Mouse (Mus musculus): ENCODE results near the gene Ttc32.

Gene Ttc32

DNA sequence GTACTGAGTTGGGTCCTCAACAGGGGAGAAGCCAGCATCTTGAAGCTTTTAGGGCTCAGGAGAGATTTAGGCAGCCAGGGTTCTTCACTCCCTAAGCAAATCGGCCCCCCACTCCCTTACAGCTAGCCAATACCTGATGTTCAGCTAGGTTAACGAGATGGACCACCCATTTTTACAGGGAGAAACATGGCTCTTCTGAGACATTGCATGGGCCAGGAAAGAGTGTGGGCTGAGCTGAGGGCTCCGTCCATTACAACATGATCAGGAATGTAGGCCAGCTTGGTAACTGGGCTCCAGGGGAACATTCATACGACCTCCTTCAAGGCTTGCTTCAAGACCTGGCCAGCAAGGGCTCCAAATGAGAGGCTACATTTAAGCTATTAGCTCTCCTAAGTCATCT is 16.9 kb downstream of the Ttc32 start:
- no peak for DNase-seq (ENCODE audit: low spot score)

DNA sequence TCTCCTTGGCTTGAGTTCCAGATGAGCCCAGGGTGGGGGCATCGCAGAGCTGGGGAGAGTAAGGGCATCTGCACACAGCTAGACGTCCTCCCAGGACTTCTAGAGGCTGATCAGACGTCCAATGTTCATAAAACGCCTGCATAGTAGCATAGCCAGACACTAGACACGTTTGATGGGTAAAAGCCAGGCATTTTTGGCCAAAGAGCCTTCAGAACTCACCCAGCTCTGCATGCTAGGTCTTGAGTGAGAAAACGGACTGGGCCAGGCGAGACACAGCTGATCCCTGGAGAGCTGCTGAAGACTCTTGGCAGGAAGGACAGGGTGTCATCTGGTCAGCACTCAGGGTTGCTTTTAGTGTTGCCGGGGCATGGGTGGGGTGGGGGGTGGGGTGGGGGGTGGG is 18.3 kb downstream of the Ttc32 start:
- no peak for DNase-seq (ENCODE audit: low spot score)

DNA sequence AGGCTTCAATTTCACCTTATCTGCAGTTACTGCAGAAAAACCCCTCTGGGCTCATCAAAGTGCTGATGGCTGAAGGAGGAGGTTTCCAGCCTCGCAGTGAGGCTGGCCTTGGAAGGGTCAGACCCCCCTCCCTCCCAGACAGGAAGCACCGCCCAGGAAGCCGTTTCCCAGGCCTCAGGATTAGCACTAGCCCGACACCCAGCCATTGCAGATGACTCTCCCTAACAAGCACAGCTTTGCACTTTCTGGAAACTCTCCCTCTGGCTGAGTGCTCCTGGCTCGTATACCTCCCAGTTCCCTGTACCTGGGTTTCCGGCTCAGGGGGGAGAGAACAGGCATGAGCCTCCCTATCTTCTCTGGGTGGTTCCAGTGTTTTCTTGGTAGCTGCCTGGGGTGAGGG is 21.0 kb downstream of the Ttc32 start:
- no peak for DNase-seq (ENCODE audit: low spot score)

DNA sequence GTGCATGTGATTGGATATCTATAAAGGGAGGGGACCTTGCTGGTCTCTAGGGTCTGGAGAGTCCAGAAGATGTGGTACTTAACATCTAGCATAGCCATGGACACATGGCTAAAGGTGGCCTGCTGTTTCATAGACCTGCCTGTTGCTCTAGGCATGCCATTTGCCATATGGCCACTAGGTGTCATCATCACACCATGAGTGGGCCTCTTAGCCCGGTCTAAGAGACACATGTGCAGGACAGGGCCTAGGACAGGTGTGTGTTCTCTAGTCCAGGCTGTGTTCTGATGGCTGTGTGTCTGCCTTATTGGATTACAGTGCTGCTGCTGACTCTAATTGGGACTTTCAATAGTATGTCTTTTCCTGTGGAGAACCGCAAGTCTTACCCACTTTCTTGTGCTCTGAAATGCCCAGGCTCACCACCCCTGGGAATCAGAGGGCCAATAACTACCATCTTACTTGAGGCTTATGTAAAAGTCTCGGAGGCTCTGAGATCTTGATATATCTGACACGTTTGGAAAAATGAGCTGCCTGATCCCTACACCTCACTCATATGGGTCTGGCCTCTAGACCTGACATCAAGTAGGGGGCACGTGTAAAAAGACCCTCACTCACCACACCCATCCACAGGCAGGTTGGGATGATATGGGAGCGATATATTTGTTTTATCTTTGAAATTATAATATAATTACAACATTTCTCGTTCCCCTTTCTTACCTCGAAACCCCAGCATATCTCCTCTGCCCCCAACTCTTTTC is 22.5 kb downstream of the Ttc32 start:
- peak; percentile 82 for DNase-seq (ENCODE audit: low spot score)

DNA sequence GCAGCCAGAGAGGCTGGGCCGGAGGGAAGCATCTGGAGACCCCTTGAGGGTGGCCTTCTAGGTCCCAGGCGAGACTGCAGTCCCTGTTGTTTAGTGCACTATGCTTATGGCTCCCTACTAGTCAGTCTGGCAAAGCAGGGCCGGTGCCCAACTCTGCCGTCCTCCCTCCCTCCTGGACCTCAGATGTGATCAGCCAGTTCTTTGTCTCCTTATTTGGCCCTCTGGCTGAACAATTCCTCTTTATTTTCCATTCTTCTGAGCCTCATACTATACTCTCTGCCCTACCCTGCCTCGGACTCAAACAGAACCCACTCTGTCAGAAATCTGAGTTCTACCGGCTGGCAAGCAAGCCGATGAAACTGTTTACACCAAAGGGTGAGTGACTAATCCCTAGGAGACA is 23.5 kb downstream of the Ttc32 start:
- DNase-seq (ENCODE audit: low spot score), result peak; percentile 47

DNA sequence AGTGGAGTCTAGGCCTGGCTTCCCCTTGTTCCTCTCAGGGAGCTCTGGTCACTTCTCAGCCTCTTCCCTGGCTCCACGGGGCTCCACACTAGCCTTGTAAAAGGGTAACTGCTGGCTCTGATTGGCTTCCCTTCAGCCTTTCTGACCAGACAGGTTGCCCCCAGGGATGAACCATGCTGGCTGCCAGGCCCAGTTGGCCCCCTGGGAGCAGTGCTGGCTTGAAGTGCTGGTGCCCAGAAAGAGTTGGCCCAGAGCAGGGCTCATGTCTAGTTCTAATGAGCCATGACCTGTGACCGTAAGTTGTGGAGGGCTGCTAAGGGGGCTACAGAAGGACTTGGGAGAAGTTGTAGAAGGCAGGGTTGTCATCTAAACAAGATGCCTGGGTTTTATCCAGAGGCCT is 24.2 kb downstream of the Ttc32 start:
- no peak for DNase-seq (ENCODE audit: low spot score)

DNA sequence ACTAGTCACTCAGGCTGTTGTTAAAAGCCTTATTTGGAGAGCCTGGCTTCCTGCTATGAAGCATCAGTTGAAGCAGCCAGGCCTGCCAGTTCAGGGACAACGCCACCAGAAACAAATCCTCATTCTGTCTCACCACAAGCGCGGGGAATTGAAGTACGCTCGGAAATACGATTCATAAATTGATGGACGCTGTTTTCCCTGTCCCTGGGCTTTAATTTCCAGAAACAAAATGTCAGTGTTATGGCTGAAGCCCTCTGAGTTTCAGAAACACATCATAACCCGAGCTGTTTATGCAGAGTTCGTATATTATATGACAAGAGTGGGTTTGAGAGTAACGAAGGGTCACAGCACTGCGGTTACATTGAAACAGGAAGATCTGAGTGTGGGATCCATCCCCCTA is 25.5 kb downstream of the Ttc32 start:
- DNase-seq (ENCODE audit: low spot score), result no peak

DNA sequence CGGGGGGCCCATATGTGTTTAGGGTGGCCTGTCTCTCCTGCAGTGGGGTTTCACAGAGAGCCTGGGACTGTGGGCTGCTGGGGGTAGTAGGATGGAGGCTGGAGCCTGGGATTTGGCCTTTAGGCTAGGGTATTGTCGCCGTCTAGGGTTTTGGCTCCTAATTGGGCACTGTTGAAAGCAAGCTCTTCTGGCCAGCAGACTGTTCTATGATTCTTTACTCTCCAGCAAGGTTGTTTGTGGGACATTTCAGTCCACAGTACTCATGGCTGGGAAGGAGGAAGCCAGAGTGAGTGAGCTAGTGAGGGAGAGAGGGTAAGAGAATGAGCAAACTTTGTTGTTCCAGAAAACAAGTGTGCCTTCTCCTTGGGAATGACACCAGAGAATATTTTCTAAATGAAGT is 29.7 kb downstream of the Ttc32 start:
- DNase-seq (ENCODE audit: low spot score), result no peak

DNA sequence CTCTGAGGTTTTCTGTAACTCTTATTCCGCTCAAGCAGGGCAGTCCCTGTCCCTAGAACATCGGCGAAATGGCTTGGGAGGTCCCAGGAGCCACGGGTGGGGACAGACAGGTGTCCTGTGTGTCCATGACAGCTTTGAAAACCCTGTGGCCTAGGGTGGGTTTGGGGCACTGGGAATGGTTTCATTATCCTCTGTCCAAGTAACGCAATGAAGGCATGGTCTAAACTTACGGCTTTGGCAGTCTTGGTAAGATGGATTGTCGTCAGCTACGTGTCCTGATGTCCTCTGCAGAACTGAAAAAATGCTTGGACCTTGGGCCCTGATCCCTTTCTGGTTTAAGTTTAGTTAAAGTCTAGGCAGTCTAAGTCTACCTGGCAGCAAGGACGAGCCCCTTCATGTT is 30.2 kb downstream of the Ttc32 start:
- no peak for DNase-seq (ENCODE audit: low spot score)

DNA sequence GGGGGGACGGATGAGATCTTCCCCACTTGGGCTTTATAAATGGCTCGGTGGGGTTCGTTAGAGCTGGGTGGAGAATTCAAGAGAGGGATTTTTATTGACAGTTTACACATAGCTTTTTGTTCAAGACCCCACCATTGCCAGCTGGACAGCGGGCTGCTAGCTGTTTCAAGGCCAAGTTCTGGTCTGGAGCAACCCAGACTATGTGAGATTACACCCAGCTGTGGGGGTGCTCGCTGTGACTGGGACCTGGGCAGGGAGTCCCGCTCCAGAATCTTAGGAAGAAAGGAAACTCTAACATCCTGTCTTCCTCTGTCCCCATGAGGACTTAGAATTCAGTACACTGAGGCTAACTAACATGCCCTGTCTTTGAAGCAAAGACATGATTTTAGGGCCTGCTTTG is 33.8 kb downstream of the Ttc32 start:
- no peak for DNase-seq (ENCODE audit: low spot score)

DNA sequence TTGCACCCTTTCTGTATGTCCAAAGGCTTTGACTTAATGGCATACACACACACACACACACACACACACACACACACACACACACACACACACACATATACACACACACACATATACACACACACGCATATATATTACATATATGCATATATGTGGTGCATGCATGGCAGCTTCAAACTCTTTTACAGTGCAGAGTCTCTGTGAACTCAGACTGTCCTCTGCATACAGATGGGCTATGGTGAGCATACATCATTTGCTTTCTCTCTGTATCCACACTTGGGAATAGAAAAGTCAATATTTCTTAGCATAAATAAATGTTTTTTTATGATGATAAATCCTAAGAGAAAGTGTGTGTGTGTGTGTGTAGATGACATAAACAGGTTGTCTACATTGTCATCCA is 41.3 kb downstream of the Ttc32 start:
- no peak for DNase-seq (ENCODE audit: low spot score)

DNA sequence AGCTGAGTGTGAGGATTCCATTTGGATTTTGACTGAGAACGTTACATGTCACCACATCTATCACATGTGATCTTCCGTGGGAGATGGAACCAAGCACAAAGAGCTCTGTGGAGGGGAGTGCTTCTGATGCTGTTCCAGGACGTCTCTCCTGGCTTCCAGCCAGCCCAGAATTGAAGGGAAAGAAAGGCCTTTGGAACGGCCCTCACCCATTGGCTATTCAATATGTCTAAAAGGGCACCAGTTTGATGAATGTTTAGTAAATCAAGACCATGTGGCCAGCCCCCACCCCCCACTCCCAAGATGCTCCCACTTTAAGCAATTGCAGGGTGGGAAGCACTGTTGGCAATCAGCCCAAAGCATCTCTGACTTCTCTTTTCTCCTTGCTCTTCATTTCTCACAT is 41.7 kb downstream of the Ttc32 start:
- no peak for DNase-seq (ENCODE audit: low spot score)

DNA sequence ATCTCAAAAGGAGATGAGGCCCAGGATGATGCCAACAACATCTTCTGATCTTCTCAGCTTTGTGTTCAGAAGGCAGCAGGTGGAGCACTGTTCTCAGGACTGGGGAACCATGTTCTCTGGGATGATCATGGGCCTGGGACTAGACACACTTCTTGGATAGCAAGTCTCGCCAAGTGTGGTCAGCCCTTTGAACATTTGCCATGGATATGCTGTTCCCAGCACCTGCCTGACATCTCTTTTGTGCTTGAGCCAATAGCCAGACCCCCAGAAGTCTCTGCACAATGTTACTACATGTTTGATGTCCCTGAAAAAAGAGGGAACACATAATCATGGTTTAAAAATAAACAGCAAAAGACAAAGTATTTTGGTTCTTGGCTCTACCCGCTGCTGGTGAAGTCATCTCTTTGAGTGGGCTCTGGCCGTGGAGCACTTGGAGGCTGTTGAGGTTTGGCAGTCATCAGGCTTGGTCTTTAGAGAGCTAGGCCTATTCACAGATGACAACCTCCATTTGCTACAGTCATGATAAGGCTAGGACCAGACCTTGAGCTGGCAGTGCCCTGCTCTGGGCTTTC is 47.8 kb downstream of the Ttc32 start:
- no peak for DNase-seq (ENCODE audit: low spot score)

DNA sequence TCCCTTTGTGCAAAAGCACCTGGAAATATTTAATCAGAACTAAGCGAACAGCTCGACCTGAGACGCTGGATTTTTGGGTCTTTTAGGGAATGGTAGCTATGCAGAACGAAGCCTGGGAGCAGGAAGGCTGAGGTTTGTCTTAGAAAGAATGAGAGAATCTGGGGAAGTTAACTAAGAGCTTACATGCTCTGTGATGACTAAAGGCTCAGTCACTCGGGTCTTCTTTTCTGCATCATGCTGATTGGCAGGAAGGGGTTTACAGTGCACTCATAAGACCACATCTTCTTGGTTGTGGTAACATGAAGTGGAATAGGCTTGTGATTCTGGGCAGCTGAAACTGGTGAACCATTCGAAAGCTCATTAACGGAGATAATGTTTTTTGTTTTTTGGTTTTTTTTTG is 60.4 kb downstream of the Ttc32 start:
- no peak for DNase-seq (ENCODE audit: low spot score)
